Mouse (Mus musculus) right cerebral cortex, postnatal 36 days (tissue): ENCODE measurements at regions not wholly inside any gene's neighbourhood (a gene's known extent, or its start where the extent isn't known, plus 50 kb on each side); places are given as distances from the start of the nearest gene placed in this dataset.

Experiments used
- DNase-seq, 2 experiments: peaks; one replicate each; pipeline ENCODE4 v3.0.0; 2022; ENCODE audit warnings: low spot score in 2 of 2, mixed read lengths in 1 of 2

GRCm38 (mm10) chr15:60762071-60762470 is 91.5 kb downstream of the Fam84b start:
- no peak for DNase-seq

GRCm38 (mm10) chr15:60760015-60760437 is 93.6 kb downstream of the Fam84b start:
- DNase-seq, result no peak

GRCm38 (mm10) chr15:60754246-60754645 is 99.3 kb downstream of the Fam84b start:
- DNase-seq, result no peak

GRCm38 (mm10) chr15:60739598-60739997 is 114.0 kb downstream of the Fam84b start:
- no peak for DNase-seq

DNA sequence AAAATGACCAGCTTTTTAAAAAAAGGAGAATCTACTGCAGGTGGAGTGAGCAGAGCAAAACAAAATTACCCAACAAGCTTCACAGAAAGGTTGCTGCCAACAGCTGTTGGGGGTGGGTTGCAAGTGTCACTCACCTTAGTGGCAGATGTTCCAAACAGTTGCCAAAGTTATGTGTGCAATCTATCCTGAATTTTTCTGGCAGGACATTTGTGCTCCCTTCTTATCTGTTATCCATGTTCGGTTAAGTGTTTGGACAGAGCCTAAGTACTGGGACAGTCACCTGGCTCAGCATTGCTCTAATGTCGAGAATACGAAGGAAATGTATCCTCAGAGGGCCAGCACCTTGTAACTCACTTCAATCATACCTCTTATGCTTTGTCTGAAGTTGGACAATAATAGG is 115.3 kb downstream of the Fam84b start:
- no peak for DNase-seq

GRCm38 (mm10) chr15:60732416-60732815 is 121.2 kb downstream of the Fam84b start:
- DNase-seq, result no peak

DNA sequence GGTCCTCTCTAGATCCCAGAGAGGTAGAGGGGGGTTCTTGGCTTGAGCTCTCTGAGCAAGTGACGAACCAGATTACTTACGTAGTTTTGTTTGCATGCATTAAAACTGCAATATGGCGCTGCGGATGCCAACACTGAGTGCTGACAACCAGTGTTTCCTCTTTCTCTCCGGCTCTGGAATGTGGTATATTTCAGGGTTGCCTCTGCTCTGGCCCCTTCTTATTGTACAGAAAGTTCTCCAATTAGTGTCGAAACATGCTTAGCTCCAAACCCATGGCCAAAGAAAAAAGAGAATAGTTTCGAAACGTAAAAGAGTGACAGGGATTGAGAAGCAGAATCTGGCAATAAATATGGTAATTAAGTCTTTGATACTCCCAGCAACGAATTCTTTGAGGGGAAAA is 124.8 kb downstream of the Fam84b start:
- DNase-seq, result no peak

DNA sequence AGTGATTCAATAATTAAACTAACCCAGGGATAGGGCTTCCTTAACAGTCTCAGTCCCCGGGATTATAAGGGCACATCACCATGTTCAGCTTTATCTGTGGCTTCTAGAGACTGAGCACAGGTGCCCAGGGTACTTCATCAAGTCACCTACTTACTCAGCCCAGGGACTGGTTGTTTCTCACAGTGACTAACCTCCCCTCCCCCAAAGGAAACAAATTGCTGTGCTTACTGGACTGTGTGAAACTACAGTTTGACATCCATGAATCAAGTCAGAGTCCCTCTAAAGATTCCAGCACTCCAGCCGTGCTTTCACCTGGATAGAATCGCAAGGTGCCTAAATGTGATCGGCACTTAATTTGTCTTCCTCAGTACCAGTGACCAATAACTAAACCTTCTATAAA is 125.2 kb downstream of the Fam84b start:
- no peak for DNase-seq

- no peak for DNase-seq
These were observed 134.2 kb downstream of the Fam84b start for GRCm38 (mm10) chr15:60719332-60719731.

- no peak for DNase-seq
These were observed 144.9 kb downstream of the Fam84b start for GRCm38 (mm10) chr15:60708678-60709077.

DNA sequence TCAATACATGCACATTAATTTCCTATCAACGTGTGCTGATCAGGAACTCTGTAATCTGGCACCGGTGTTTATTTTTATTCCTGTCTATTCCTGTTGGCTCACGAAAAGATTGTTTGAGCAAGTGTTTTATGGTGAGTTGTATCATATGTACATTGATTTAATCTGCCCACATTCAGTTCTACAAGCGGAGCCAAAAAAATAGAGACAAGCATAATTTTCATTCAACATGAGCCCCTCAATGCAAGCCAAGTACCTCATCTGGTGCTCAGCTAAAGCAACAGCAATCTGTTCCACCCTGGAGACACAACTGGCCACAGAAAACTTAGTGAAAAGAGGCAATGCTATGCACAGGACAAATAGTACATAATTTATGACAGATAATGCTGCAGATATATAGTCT is 147.6 kb downstream of the Fam84b start:
- no peak for DNase-seq

- no peak for DNase-seq
These were observed 152.3 kb downstream of the Fam84b start for GRCm38 (mm10) chr15:60701273-60701672.

DNA sequence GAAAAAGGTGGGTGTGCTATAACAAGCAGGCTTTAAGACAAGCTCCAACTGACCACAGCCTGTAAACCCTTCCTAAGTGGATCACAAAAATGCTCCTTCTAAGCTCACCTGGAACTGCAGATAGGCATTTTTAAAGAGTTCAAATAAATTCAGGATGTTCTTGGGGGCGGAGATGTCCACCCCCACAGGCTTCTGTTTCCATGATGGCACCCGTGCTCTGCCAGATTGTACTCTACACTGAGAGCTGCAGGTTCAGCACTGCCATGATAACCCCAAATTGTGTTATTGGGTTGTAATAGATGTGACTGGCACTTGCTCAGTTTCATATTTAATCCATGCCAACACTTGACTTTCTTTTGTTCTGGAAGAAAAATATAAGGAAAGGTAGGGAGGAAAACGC is 158.8 kb downstream of the Fam84b start:
- no peak for DNase-seq

- DNase-seq, result peak in 1 of 2 experiments; percentile 23
These were observed 159.7 kb downstream of the Fam84b start for GRCm38 (mm10) chr15:60693751-60694500.

DNA sequence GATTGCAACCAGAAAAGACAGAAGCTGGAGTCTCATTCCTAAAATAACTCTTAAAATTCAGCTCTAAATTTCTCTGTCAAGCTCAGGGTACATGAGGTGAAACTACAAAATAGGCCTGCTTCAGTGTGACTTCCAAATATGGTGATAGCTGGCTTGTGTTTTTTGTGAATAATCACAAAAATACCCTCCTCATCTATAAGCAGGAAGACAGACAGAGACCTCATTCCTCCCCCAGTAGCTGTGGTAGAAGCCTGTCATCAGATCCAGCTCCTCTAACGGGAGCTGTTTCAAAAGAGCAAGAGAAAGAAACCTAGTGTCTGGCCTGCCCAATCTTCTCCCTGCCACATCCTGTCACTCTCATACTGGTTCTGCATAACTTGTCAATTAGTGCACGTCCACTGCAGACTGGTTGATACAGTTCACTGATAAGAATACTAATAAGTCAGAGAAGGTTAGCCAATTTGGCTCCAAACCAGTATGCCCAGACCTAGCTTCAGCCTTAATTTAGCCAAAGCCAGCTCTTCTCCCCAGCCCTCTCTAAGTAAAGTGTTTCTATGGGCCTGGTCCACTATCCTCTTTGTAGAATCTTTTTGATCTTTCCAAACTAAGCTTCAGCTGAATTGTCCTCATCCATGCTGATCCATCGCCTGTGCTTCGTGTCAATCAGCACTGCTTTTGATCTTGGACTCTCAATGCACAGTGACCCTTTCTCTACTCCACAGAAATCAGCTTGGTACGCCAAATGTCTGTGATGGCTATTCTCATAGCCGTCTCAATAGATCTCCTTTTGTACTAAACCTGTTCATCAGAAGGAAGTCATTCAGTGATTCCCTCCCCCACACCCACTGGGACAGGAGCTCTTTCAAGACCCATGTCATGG is 160.6 kb downstream of the Fam84b start:
- no peak for DNase-seq

DNA sequence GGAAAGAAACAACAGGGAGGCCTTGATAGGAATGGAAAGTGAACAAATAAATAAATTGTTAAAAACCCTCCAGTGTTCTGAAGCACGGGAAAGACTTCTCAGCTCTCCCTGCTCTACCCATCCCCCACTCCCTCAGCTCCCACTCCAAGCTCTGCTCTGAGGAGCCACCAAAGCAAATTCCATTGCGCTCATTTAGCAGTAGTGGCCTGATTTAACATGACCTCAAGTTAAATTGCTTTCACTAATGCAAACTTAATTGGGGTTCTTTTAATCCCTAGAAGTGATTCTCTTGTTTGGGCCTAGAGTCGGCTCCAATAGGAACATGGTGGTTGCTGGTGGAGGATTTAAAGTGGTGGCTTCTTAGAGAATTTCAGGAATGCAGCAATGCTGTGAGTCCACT is 161.4 kb downstream of the Fam84b start:
- no peak for DNase-seq

DNA sequence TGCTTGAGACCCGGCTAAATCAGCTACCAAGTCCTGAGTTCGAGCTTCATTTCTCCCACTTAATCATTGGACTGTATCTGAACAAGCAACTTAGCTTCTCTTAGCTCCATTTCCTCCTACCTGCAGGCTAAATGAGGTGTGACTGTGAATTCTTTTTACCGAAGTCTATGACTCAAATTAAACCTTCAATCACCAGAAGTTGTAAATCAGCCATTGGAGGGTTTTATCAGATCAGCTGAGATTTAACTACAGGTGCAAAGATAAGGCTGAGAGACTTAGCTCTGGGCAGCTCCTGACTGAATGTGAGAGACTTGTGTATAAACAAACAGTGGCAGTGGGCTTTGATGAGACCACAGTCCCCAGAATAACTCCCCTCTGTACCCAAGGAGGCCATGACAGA is 176.2 kb downstream of the Fam84b start:
- no peak for DNase-seq

GRCm38 (mm10) chr15:60657572-60657971 is 196.0 kb downstream of the Fam84b start:
- DNase-seq, result no peak

DNA sequence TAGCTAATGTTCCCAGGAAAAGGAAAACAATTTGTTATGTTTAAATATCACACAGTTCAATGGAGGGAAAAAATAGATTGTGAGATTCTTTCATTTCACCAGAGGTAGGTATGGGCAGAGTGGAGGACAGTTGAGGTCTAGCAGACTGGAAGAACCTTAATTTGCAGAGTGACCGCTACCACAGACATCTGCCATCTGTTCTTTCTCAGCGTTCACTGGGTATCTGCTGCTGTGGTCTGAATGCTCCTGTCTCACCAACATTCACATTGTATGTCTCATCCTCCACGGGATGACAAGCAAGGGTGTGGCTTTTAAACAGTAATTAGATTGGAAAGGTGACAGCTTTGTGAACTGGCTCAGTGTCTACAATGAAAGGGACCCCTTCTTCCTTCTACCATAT is 198.5 kb downstream of the Fam84b start:
- DNase-seq, result no peak

DNA sequence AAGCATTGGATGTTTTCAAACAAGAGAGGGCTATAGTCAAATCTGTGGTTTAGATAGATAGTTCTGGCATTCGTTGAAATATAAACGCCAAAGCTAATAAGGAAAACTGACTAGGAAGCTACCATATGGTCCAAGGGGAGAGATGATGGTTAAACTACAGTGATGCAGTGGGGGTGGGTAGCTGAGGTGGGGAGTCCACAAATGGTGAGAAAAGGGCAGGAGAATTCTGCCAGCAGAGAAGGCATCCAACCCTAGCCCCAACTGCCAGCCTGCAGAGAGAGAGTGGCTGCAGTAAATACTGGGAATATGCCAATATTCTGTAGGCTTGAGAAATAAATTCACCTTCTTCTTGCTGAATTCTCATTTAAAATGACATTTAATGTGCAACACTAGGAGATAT is 204.3 kb downstream of the Fam84b start:
- no peak for DNase-seq

DNA sequence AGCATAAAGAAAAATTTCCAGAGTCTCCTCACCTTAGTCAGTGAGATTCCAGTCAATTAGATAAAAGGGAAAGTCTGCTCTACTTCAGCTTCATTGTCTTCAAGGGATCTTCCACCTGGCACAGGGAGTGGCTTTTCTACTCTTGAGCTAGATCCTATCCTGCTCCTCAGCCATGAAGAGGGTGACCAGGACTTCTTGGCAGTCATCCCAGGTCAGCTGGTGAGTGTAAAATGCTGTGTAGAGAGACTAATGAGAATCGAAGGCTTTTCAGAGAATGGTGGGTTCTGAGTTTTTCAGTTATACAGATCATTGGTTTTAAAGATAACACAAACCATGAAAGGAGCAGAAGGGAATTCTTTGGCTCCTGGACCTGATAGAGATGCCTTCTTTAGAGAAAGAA is 211.8 kb downstream of the Fam84b start:
- no peak for DNase-seq

- no peak for DNase-seq
These were observed 220.1 kb downstream of the Fam84b start for GRCm38 (mm10) chr15:60633457-60633850.
